Mouse (Mus musculus) kidney, postnatal 4 days (tissue): Measurements from ENCODE around the gene Tomm20.
A peak's percentile ranks its signal among the peaks of the same experiment; 100 is the strongest.
"Not testable (repeated sequence)": the region's sequence is repeated elsewhere in the genome, so short reads cannot be mapped to it uniquely, and the experiment has no call there.

Source experiments
- DNase-seq, 2 experiments: peaks; one replicate each; pipeline ENCODE4 v3.0.0; 2021; ENCODE audit warnings: mixed read lengths in 2 of 2

Tomm20 gene

GRCm38 (mm10) chr8:126917179-126917905 is 28.3 kb downstream of the Tomm20 start:
- no peak for DNase-seq

GRCm38 (mm10) chr8:126916611-126917010 is 29.0 kb downstream of the Tomm20 start:
- DNase-seq: no peak

- peak in 1 of 2 experiments; percentile 44 for DNase-seq
Measured at GRCm38 (mm10) chr8:126914609-126915375, 30.9 kb downstream of the Tomm20 start.

GRCm38 (mm10) chr8:126914107-126914490 is 31.5 kb downstream of the Tomm20 start:
- DNase-seq: not testable (repeated sequence)

GRCm38 (mm10) chr8:126913241-126914106 is 32.2 kb downstream of the Tomm20 start:
- peak; percentile 41 to 60 for DNase-seq

- peak; percentile 41 to 55 for DNase-seq
Measured at GRCm38 (mm10) chr8:126909371-126909802, 36.3 kb downstream of the Tomm20 start.

- DNase-seq: peak; percentile 42 to 63
Measured at GRCm38 (mm10) chr8:126908805-126909204, 36.8 kb downstream of the Tomm20 start.

- DNase-seq: peak in 1 of 2 experiments; percentile 41
Measured at GRCm38 (mm10) chr8:126907968-126908367, 37.7 kb downstream of the Tomm20 start.

GRCm38 (mm10) chr8:126907374-126907773 is 38.3 kb downstream of the Tomm20 start:
- DNase-seq: no peak

GRCm38 (mm10) chr8:126905387-126905786 is 40.3 kb downstream of the Tomm20 start:
- DNase-seq: peak; percentile 48 to 64

- DNase-seq: no peak
Measured at GRCm38 (mm10) chr8:126903927-126904326, 41.7 kb downstream of the Tomm20 start.

GRCm38 (mm10) chr8:126903224-126903895 is 42.3 kb downstream of the Tomm20 start:
- DNase-seq: no peak

GRCm38 (mm10) chr8:126901612-126902011 is 44.0 kb downstream of the Tomm20 start:
- no peak for DNase-seq

GRCm38 (mm10) chr8:126901049-126901448 is 44.6 kb downstream of the Tomm20 start:
- no peak for DNase-seq

GRCm38 (mm10) chr8:126895133-126895532 is 50.5 kb downstream of the Tomm20 start:
- DNase-seq: no peak

- no peak for DNase-seq
Measured at GRCm38 (mm10) chr8:126887639-126888006, 58.0 kb downstream of the Tomm20 start.

- peak; percentile 80 to 86 for DNase-seq
Measured at GRCm38 (mm10) chr8:126886741-126887638, 58.7 kb downstream of the Tomm20 start.

GRCm38 (mm10) chr8:126885554-126886485 is 59.8 kb downstream of the Tomm20 start:
- peak in 1 of 2 experiments; percentile 66 for DNase-seq

GRCm38 (mm10) chr8:126884202-126884926 is 61.3 kb downstream of the Tomm20 start:
- peak in 1 of 2 experiments; percentile 54 for DNase-seq
